Mouse (Mus musculus): ENCODE measurements around the gene Mboat1. TPM values are rescaled to one million over a fixed set of nuclear protein-coding genes. Genes with fewer than 3 reads are reported as not detected.

Gene Mboat1
- total RNA-seq, 2 experiments from 2014 or later, result 2.3 to 5.6 TPM

Other genes starting within 250 kb of the Mboat1 start
- 2.9 and 4.4 TPM in 2 replicates for gene E2f3, start 150.4 kb upstream of the Mboat1 start, total RNA-seq (2015; ENCODE audit: low replicate concordance)
- 2.4 and 4.1 TPM in 2 replicates for gene E2f3, start 150.4 kb upstream of the Mboat1 start, total RNA-seq (2017; ENCODE audit: low replicate concordance)
- 103 and 116 TPM in 2 replicates for gene Agtr1a, start 200.0 kb downstream of the Mboat1 start, total RNA-seq (2015; ENCODE audit: low replicate concordance)
- gene Agtr1a, start 200.0 kb downstream of the Mboat1 start, total RNA-seq (2017; ENCODE audit: low replicate concordance), result 73.9 and 154 TPM in 2 replicates